Mouse (Mus musculus) stomach, embryonic 16.5 days (tissue): ENCODE measurements around the gene Tmem9. TPM values are rescaled to one million over a fixed set of nuclear protein-coding genes. Genes with fewer than 3 reads are reported as not detected.

ENCODE experiments used
- polyA plus RNA-seq: library from polyadenylated mRNA; unstranded; fragments of >200 nt; fragmentation: Nextera tagmentation; extraction: Ambion mirVana; gene quantifications from 2 replicates; pipeline ENCODE4 v1.2.1, GENCODE M21; 2015

Tmem9 gene
- polyA plus RNA-seq, 1 experiment from 2014 or later, result 157 TPM

Other genes with a start within 250 kb of the Tmem9 start
- gene Phlda3, start 242.0 kb upstream of the Tmem9 start, polyA plus RNA-seq, result 77.4 and 80.5 TPM in 2 replicates
- gene Tnni1, start 228.7 kb upstream of the Tmem9 start, polyA plus RNA-seq, result 6.2 and 84.9 TPM in 2 replicates
- 109 and 142 TPM in 2 replicates for gene Lad1, start 189.6 kb upstream of the Tmem9 start, polyA plus RNA-seq
- 40.8 and 48.4 TPM in 2 replicates for gene Tnnt2, start 171.8 kb upstream of the Tmem9 start, polyA plus RNA-seq
- gene Pkp1, start 88.9 kb upstream of the Tmem9 start, polyA plus RNA-seq, result 49.8 and 67.2 TPM in 2 replicates
- gene Igfn1, start 1.8 kb upstream of the Tmem9 start, polyA plus RNA-seq, result 0.12 TPM in 2 replicates
- 0.43 TPM in 1 of 2 replicates, not detected in the other for gene Ascl5, start 42.7 kb downstream of the Tmem9 start, polyA plus RNA-seq
- 0.17 and 2.0 TPM in 2 replicates for gene Cacna1s, start 44.6 kb downstream of the Tmem9 start, polyA plus RNA-seq
- 2.2 and 2.3 TPM in 2 replicates for gene Kif21b, start 123.2 kb downstream of the Tmem9 start, polyA plus RNA-seq
- gene Mroh3, start 204.7 kb downstream of the Tmem9 start, polyA plus RNA-seq, result 0.95 and 1.3 TPM in 2 replicates
- 39.8 and 44.1 TPM in 2 replicates for gene Inava, start 226.1 kb downstream of the Tmem9 start, polyA plus RNA-seq